Mouse (Mus musculus) brain, embryonic 14.5 days (tissue): ENCODE measurements around the gene 4933402E13Rik.

Source experiments
- CTCF ChIP-seq: fragments of 200-500 bp; IDR thresholded peaks from 2 replicates; pipeline ENCODE4 v1.5.1; 2012; ENCODE audit warnings: inconsistent platforms, mild to moderate bottlenecking, moderate library complexity, borderline replicate concordance; ENCODE audit not compliant: insufficient read depth, insufficient read length; ENCODE audit errors: extremely low read depth
- POLR2A ChIP-seq: fragments of 200-500 bp; IDR thresholded peaks from 2 replicates; pipeline ENCODE4 v1.6.1; 2012; ENCODE audit warnings: mild to moderate bottlenecking, inconsistent platforms, borderline replicate concordance; ENCODE audit not compliant: poor library complexity, insufficient read depth, insufficient read length, severe bottlenecking; ENCODE audit errors: extremely low read depth

GRCm38 (mm10) chrX:62283199-62283598 lies at the start of gene 4933402E13Rik:
- TF ChIP-seq CTCF (no peak), POLR2A (no peak)
